Mouse (Mus musculus): ENCODE results near the gene Caln1. TPM values are rescaled to one million over a fixed set of nuclear protein-coding genes. Genes with fewer than 3 reads are reported as not detected.

The Caln1 gene
- 0.13 TPM in 1 of 2 replicates, not detected in the other for polyA plus RNA-seq (2016; fragmentation: Nextera tagmentation; extraction: Ambion mirVana)

GRCm38 (mm10) chr5:130369237-130369636 is at the start of gene Caln1:
TSS of gene Caln1 (plus strand) at chr5:130369455.
- H3K9me3 ChIP-seq (replicated peaks), result no peaks in the 10 kb centered on the region
- H3K4me1 ChIP-seq, result no peaks in the 10 kb centered on the region
- H3K36me3 ChIP-seq, result no peaks in the 10 kb centered on the region
- WGBS, result 91% methylated on average over 11 of the region's 11 CpGs
- DNase-seq (ENCODE audit: low spot score), result no peak
- H3K27ac ChIP-seq, result no peak within 1 kb of the TSS
- H3K4me3 ChIP-seq, result no peak within 1 kb of the TSS
- no peaks in the 10 kb centered on the region for H3K27me3 ChIP-seq (ENCODE audit: low read depth, poor library complexity, severe bottlenecking)

- no peaks in the 10 kb centered on the region for H3K27me3 ChIP-seq (ENCODE audit: low read depth, poor library complexity, severe bottlenecking)
- 91% methylated on average over 5 of the region's 5 CpGs for WGBS
- 0 out of 2 replicates have a peak, but pooled peaks cover 3% of the 10 kb centered on the region for H3K9me3 ChIP-seq (replicated peaks)
- peaks cover 6% of the 10 kb centered on the region; the same call in 1 of the 2 replicates for H3K4me1 ChIP-seq
- H3K4me3 ChIP-seq, result no peak overlapping the region
- peaks cover 42% of the 10 kb centered on the region for H3K36me3 ChIP-seq
- DNase-seq (ENCODE audit: low spot score), result no peak
- no peak overlapping the region for H3K27ac ChIP-seq
Measured at GRCm38 (mm10) chr5:130319783-130320182, 49.5 kb upstream of the Caln1 start.

DNA sequence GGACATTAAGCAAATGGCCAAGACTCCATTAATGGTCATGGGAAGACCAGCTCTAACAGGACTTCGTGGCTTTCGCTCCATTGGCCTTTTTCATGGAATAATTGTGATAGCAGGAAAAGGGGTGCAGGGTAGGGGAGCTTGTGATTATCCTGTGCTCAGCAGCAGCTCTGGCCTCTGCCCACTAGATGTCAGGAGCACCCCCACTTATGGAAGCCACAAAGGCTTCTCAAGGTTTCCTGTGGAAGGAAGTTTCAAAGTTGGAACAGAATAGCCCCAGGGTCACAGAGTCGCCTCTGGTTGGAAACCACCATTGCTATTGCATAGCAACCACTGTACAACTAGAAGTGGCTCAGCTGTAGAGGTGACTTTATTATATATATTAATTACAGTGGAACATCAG is 48.8 kb upstream of the Caln1 start:
- Histone ChIP-seq H3K9me3 (replicated peaks) (0 out of 2 replicates have a peak, but pooled peaks cover 3% of the 10 kb centered on the region), H3K27me3 (ENCODE audit: low read depth, poor library complexity, severe bottlenecking) (no peaks in the 10 kb centered on the region), H3K27ac (0 out of 2 replicates have a peak overlapping the region, but pooled peaks have one; percentile 25), H3K36me3 (peaks cover 42% of the 10 kb centered on the region), H3K4me1 (peaks cover 6% of the 10 kb centered on the region; the same call in 1 of the 2 replicates), H3K4me3 (no peak overlapping the region)
- 88% methylated on average over 3 of the region's 3 CpGs for WGBS
- no peak for DNase-seq (ENCODE audit: low spot score)

- Histone ChIP-seq H3K4me1 (peaks cover 7% of the 10 kb centered on the region), H3K27ac (no peak overlapping the region), H3K9me3 (replicated peaks) (0 out of 2 replicates have a peak, but pooled peaks cover 3% of the 10 kb centered on the region), H3K36me3 (peaks cover 43% of the 10 kb centered on the region), H3K27me3 (ENCODE audit: low read depth, poor library complexity, severe bottlenecking) (no peaks in the 10 kb centered on the region), H3K4me3 (no peak overlapping the region)
- DNase-seq (ENCODE audit: low spot score), result no peak
- 96% methylated on average over 8 of the region's 8 CpGs for WGBS
Measured at GRCm38 (mm10) chr5:130325486-130325885, 43.8 kb upstream of the Caln1 start.

- no peaks in the 10 kb centered on the region for H3K27me3 ChIP-seq (ENCODE audit: low read depth, poor library complexity, severe bottlenecking)
- H3K36me3 ChIP-seq, result peaks cover 43% of the 10 kb centered on the region
- 0 out of 2 replicates have a peak, but pooled peaks cover 3% of the 10 kb centered on the region for H3K9me3 ChIP-seq (replicated peaks)
- H3K4me3 ChIP-seq, result no peak overlapping the region
- 59% methylated on average over 6 of the region's 6 CpGs for WGBS
- H3K4me1 ChIP-seq, result peaks cover 4% of the 10 kb centered on the region
- no peak overlapping the region for H3K27ac ChIP-seq
- no peak for DNase-seq (ENCODE audit: low spot score)
Measured at GRCm38 (mm10) chr5:130327615-130328263, 41.5 kb upstream of the Caln1 start.

DNA sequence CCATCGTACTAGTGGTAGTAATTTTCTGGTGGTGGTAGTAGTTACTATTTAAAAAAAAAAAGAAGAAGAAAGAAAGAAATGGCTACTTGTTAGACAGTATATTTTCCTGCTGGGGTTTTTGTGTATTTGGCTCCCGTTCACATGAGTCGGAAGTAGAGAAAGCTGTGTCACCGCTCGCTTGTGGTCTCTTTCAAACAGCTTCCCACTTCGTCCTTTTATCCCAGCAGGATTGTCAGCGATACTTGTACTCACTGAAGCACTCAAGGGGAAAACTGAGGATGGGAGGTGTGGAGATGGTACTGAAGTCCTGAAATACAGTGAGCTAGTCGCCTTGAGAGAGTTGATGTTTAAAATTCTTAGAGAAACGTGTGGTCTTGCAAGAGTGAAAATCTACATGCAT is 40.9 kb upstream of the Caln1 start:
- Histone ChIP-seq H3K27me3 (ENCODE audit: low read depth, poor library complexity, severe bottlenecking) (no peaks in the 10 kb centered on the region), H3K36me3 (peaks cover 43% of the 10 kb centered on the region), H3K27ac (no peak overlapping the region), H3K4me1 (peaks cover 4% of the 10 kb centered on the region), H3K9me3 (replicated peaks) (0 out of 2 replicates have a peak, but pooled peaks cover 3% of the 10 kb centered on the region), H3K4me3 (no peak overlapping the region)
- 93% methylated on average over 9 of the region's 9 CpGs for WGBS
- DNase-seq (ENCODE audit: low spot score), result no peak

GRCm38 (mm10) chr5:130329889-130330288 is 39.4 kb upstream of the Caln1 start:
- H3K4me1 ChIP-seq, result peaks cover 4% of the 10 kb centered on the region
- no peak for DNase-seq (ENCODE audit: low spot score)
- no peak overlapping the region for H3K4me3 ChIP-seq
- H3K27me3 ChIP-seq (ENCODE audit: low read depth, poor library complexity, severe bottlenecking), result no peaks in the 10 kb centered on the region
- no peak overlapping the region for H3K27ac ChIP-seq
- H3K36me3 ChIP-seq, result peaks cover 41% of the 10 kb centered on the region
- H3K9me3 ChIP-seq (replicated peaks), result no peaks in the 10 kb centered on the region
- 77% methylated on average over 2 of the region's 2 CpGs for WGBS

- DNase-seq (ENCODE audit: low spot score), result no peak
- WGBS, result 91% methylated on average over 4 of the region's 4 CpGs
- Histone ChIP-seq H3K27ac (no peak overlapping the region), H3K36me3 (peaks cover 41% of the 10 kb centered on the region), H3K4me3 (no peak overlapping the region), H3K9me3 (replicated peaks) (no peaks in the 10 kb centered on the region), H3K27me3 (ENCODE audit: low read depth, poor library complexity, severe bottlenecking) (no peaks in the 10 kb centered on the region), H3K4me1 (peaks cover 4% of the 10 kb centered on the region)
Measured at GRCm38 (mm10) chr5:130330801-130331200, 38.5 kb upstream of the Caln1 start.

GRCm38 (mm10) chr5:130331206-130331605 is 38.0 kb upstream of the Caln1 start:
- Histone ChIP-seq H3K27me3 (ENCODE audit: low read depth, poor library complexity, severe bottlenecking) (no peaks in the 10 kb centered on the region), H3K9me3 (replicated peaks) (no peaks in the 10 kb centered on the region), H3K4me3 (no peak overlapping the region), H3K4me1 (peaks cover 4% of the 10 kb centered on the region), H3K27ac (no peak overlapping the region), H3K36me3 (peaks cover 41% of the 10 kb centered on the region)
- no peak for DNase-seq (ENCODE audit: low spot score)
- WGBS, result 84% methylated on average over 4 of the region's 4 CpGs

GRCm38 (mm10) chr5:130333566-130333965 is 35.7 kb upstream of the Caln1 start:
- peaks cover 52% of the 10 kb centered on the region for H3K36me3 ChIP-seq
- WGBS, result 98% methylated on average over 7 of the region's 7 CpGs
- no peaks in the 10 kb centered on the region for H3K9me3 ChIP-seq (replicated peaks)
- no peak overlapping the region for H3K4me3 ChIP-seq
- no peaks in the 10 kb centered on the region for H3K27me3 ChIP-seq (ENCODE audit: low read depth, poor library complexity, severe bottlenecking)
- no peak overlapping the region for H3K27ac ChIP-seq
- H3K4me1 ChIP-seq, result no peaks in the 10 kb centered on the region
- no peak for DNase-seq (ENCODE audit: low spot score)

GRCm38 (mm10) chr5:130333971-130334370 is 35.3 kb upstream of the Caln1 start:
- 94% methylated on average over 11 of the region's 11 CpGs for WGBS
- Histone ChIP-seq H3K27me3 (ENCODE audit: low read depth, poor library complexity, severe bottlenecking) (no peaks in the 10 kb centered on the region), H3K4me3 (no peak overlapping the region), H3K9me3 (replicated peaks) (no peaks in the 10 kb centered on the region), H3K27ac (no peak overlapping the region), H3K36me3 (peaks cover 48% of the 10 kb centered on the region), H3K4me1 (no peaks in the 10 kb centered on the region)
- DNase-seq (ENCODE audit: low spot score), result no peak

DNA sequence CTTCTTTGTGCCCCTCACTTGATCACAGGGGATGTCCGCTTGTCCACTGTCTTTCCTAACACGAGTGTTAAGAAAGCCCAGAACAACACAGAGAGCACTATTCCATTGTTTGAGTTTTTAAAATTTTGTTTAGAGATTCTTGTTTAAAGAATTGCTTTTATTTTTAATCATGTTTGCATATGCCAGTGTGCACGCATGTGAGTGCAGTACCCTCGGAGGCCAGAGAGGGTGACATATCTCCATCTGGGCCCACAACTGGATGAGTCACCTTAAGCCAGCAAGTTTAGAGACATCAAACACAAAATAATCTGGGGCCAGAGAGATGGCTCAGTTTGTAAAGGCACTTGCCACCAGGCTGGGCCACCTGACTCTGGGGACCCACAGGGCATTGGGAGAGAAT is 33.8 kb upstream of the Caln1 start:
- WGBS, result 97% methylated on average over 4 of the region's 4 CpGs
- Histone ChIP-seq H3K27ac (no peak overlapping the region), H3K4me1 (no peaks in the 10 kb centered on the region), H3K36me3 (peaks cover 48% of the 10 kb centered on the region), H3K9me3 (replicated peaks) (no peaks in the 10 kb centered on the region), H3K4me3 (no peak overlapping the region), H3K27me3 (ENCODE audit: low read depth, poor library complexity, severe bottlenecking) (no peaks in the 10 kb centered on the region)
- DNase-seq (ENCODE audit: low spot score), result no peak

- H3K4me3 ChIP-seq, result no peak overlapping the region
- no peaks in the 10 kb centered on the region for H3K9me3 ChIP-seq (replicated peaks)
Measured at GRCm38 (mm10) chr5:130340656-130341055, 28.6 kb upstream of the Caln1 start.

More at GRCm38 (mm10) chr5:130340656-130341055, 28.6 kb upstream of the Caln1 start:
- Histone ChIP-seq H3K27ac (no peak overlapping the region), H3K36me3 (peaks cover 69% of the 10 kb centered on the region), H3K27me3 (ENCODE audit: low read depth, poor library complexity, severe bottlenecking) (no peaks in the 10 kb centered on the region), H3K4me1 (no peaks in the 10 kb centered on the region)
- 96% methylated on average over 15 of the region's 15 CpGs for WGBS
- no peak for DNase-seq (ENCODE audit: low spot score)
